Mouse (Mus musculus): ENCODE measurements around the gene Sparcl1.

DNA sequence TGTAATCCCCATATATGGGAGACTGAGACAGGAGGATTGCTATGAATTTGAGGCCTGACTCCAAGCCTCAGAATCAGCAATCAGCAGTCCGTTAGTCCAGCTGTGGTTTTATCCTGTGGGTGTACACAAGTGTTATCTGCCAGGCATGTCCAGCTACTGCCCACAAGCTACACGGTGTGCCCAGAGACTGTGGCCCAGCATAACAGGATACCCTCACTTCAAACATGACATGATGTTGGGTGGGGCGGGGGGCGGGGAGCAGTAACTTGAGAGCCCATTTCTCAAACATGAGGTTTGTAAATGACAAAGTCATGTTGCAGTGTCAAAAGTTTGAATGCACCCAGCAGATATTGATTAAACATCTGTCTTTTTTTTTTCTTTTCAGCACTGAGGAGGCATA, 57.7 kb downstream of the Sparcl1 start:
- TF ChIP-seq GATA1 (IDR thresholded peaks at IDR 0.05; ENCODE audit: borderline replicate concordance, low read length) (no peak), FLI1 (IDR thresholded peaks at IDR 0.05; ENCODE audit: low read length) (no peak)
